Mouse (Mus musculus): ENCODE measurements at regions not wholly inside any gene's neighbourhood (a gene's known extent, or its start where the extent isn't known, plus 50 kb on each side); places are given as distances from the start of the nearest gene placed in this dataset.

GRCm38 (mm10) chrX:11907167-11907566 is 253.0 kb downstream of the Bcor start:
- whole genome bisulfite sequencing: 53% methylated on average over 6 of the region's 6 CpGs
- Histone ChIP-seq H3K4me1 (ENCODE audit: control insufficient read depth, insufficient read depth, low read length) (no peaks in the 10 kb centered on the region), H3K4me3 (ENCODE audit: insufficient read depth, low read depth, low read length) (no peak overlapping the region), H3K27ac (ENCODE audit: insufficient read depth, low read depth, low read length) (no peak overlapping the region)
- TF ChIP-seq POLR2A (IDR thresholded peaks at IDR 0.05; ENCODE audit: insufficient read depth, low read depth, low read length): no peak
- TF ChIP-seq CTCF (IDR thresholded peaks at IDR 0.05; ENCODE audit: insufficient read depth, low read depth, low read length): no peak

- TF ChIP-seq CTCF (IDR thresholded peaks at IDR 0.05; ENCODE audit: insufficient read depth, low read depth, low read length) (no peak), POLR2A (IDR thresholded peaks at IDR 0.05; ENCODE audit: insufficient read depth, low read depth, low read length) (no peak)
- Histone ChIP-seq H3K27ac (ENCODE audit: insufficient read depth, low read depth, low read length) (no peak overlapping the region), H3K4me3 (ENCODE audit: insufficient read depth, low read depth, low read length) (no peak overlapping the region), H3K4me1 (ENCODE audit: control insufficient read depth, insufficient read depth, low read length) (peaks cover 8% of the 10 kb centered on the region; the same call in 1 of the 2 replicates)
- WGBS: 71% methylated on average over 10 of the region's 10 CpGs
Observed at GRCm38 (mm10) chrX:11915984-11916383, 244.2 kb downstream of the Bcor start.

- 76% methylated on average over 2 of the region's 2 CpGs for WGBS
- Histone ChIP-seq H3K27ac (ENCODE audit: insufficient read depth, low read depth, low read length) (no peak overlapping the region), H3K4me3 (ENCODE audit: insufficient read depth, low read depth, low read length) (no peak overlapping the region), H3K4me1 (ENCODE audit: control insufficient read depth, insufficient read depth, low read length) (peaks cover 8% of the 10 kb centered on the region; the same call in 1 of the 2 replicates)
- no peak for TF ChIP-seq CTCF (IDR thresholded peaks at IDR 0.05; ENCODE audit: insufficient read depth, low read depth, low read length)
- no peak for TF ChIP-seq POLR2A (IDR thresholded peaks at IDR 0.05; ENCODE audit: insufficient read depth, low read depth, low read length)
Observed at GRCm38 (mm10) chrX:11920231-11920630, 239.9 kb downstream of the Bcor start.

GRCm38 (mm10) chrX:11924639-11925302 is 235.4 kb downstream of the Bcor start:
- H3K4me3 ChIP-seq (ENCODE audit: insufficient read depth, low read depth, low read length): no peak overlapping the region
- TF ChIP-seq CTCF (IDR thresholded peaks at IDR 0.05; ENCODE audit: insufficient read depth, low read depth, low read length): no peak
- TF ChIP-seq POLR2A (IDR thresholded peaks at IDR 0.05; ENCODE audit: insufficient read depth, low read depth, low read length): no peak
- peaks cover 3% of the 10 kb centered on the region; the same call in 1 of the 2 replicates for H3K4me1 ChIP-seq (ENCODE audit: control insufficient read depth, insufficient read depth, low read length)
- WGBS: 90% methylated on average over 3 of the region's 3 CpGs
- no peak overlapping the region for H3K27ac ChIP-seq (ENCODE audit: insufficient read depth, low read depth, low read length)

GRCm38 (mm10) chrX:11926868-11927535 is 233.2 kb downstream of the Bcor start:
- no peaks in the 10 kb centered on the region for H3K4me1 ChIP-seq (ENCODE audit: control insufficient read depth, insufficient read depth, low read length)
- TF ChIP-seq POLR2A (IDR thresholded peaks at IDR 0.05; ENCODE audit: insufficient read depth, low read depth, low read length) (no peak), CTCF (IDR thresholded peaks at IDR 0.05; ENCODE audit: insufficient read depth, low read depth, low read length) (no peak)
- no peak overlapping the region for H3K27ac ChIP-seq (ENCODE audit: insufficient read depth, low read depth, low read length)
- WGBS: 78% methylated on average over 10 of the region's 10 CpGs
- no peak overlapping the region for H3K4me3 ChIP-seq (ENCODE audit: insufficient read depth, low read depth, low read length)

- H3K27ac ChIP-seq (ENCODE audit: insufficient read depth, low read depth, low read length): no peak overlapping the region
- 85% methylated on average over 6 of the region's 6 CpGs for WGBS
- H3K4me3 ChIP-seq (ENCODE audit: insufficient read depth, low read depth, low read length): no peak overlapping the region
Observed at GRCm38 (mm10) chrX:11929448-11929847, 230.7 kb downstream of the Bcor start.

GRCm38 (mm10) chrX:11931432-11931831 is 228.7 kb downstream of the Bcor start:
- Histone ChIP-seq H3K4me3 (ENCODE audit: insufficient read depth, low read depth, low read length) (no peak overlapping the region), H3K27ac (ENCODE audit: insufficient read depth, low read depth, low read length) (no peak overlapping the region), H3K4me1 (ENCODE audit: control insufficient read depth, insufficient read depth, low read length) (no peaks in the 10 kb centered on the region; the same call in 1 of the 2 replicates)
- TF ChIP-seq POLR2A (IDR thresholded peaks at IDR 0.05; ENCODE audit: insufficient read depth, low read depth, low read length) (no peak), CTCF (IDR thresholded peaks at IDR 0.05; ENCODE audit: insufficient read depth, low read depth, low read length) (no peak)
- 49% methylated on average over 9 of the region's 9 CpGs for WGBS

More at GRCm38 (mm10) chrX:11929448-11929847, 230.7 kb downstream of the Bcor start:
- TF ChIP-seq CTCF (IDR thresholded peaks at IDR 0.05; ENCODE audit: insufficient read depth, low read depth, low read length) (no peak), POLR2A (IDR thresholded peaks at IDR 0.05; ENCODE audit: insufficient read depth, low read depth, low read length) (no peak)
- no peaks in the 10 kb centered on the region for H3K4me1 ChIP-seq (ENCODE audit: control insufficient read depth, insufficient read depth, low read length)

- 55% methylated on average over 5 of the region's 5 CpGs for WGBS
- TF ChIP-seq POLR2A (IDR thresholded peaks at IDR 0.05; ENCODE audit: insufficient read depth, low read depth, low read length) (no peak), CTCF (IDR thresholded peaks at IDR 0.05; ENCODE audit: insufficient read depth, low read depth, low read length) (no peak)
- Histone ChIP-seq H3K4me3 (ENCODE audit: insufficient read depth, low read depth, low read length) (no peak overlapping the region), H3K27ac (ENCODE audit: insufficient read depth, low read depth, low read length) (no peak overlapping the region), H3K4me1 (ENCODE audit: control insufficient read depth, insufficient read depth, low read length) (no peaks in the 10 kb centered on the region; the same call in 1 of the 2 replicates)
Observed at GRCm38 (mm10) chrX:11935337-11935736, 224.8 kb downstream of the Bcor start.

GRCm38 (mm10) chrX:11940246-11940645 is 219.9 kb downstream of the Bcor start:
- 92% methylated on average over 2 of the region's 2 CpGs for WGBS
- TF ChIP-seq CTCF (IDR thresholded peaks at IDR 0.05; ENCODE audit: insufficient read depth, low read depth, low read length) (no peak), POLR2A (IDR thresholded peaks at IDR 0.05; ENCODE audit: insufficient read depth, low read depth, low read length) (no peak)

More at GRCm38 (mm10) chrX:11940246-11940645, 219.9 kb downstream of the Bcor start:
- H3K4me1 ChIP-seq (ENCODE audit: control insufficient read depth, insufficient read depth, low read length): peaks cover 6% of the 10 kb centered on the region; the same call in 1 of the 2 replicates
- H3K27ac ChIP-seq (ENCODE audit: insufficient read depth, low read depth, low read length): no peak overlapping the region
- H3K4me3 ChIP-seq (ENCODE audit: insufficient read depth, low read depth, low read length): no peak overlapping the region
